Mouse (Mus musculus) lung, embryonic 15.5 days (tissue): Measurements from ENCODE around the gene Strada. TPM values are rescaled to one million over a fixed set of nuclear protein-coding genes. Genes with fewer than 3 reads are reported as not detected.

ENCODE experiments used
- ATAC-seq: fragments of 200-750 bp; cut with Nextera tagmentation; 2 replicates; pipeline ENCODE4 v1.8.0; 2017; ENCODE audit warnings: moderate number of reproducible peaks, borderline replicate concordance; ENCODE audit not compliant: low FRiP score, low TSS enrichment; ENCODE audit errors: extremely low read depth
- H3K27ac ChIP-seq: fragments of 300-500 bp; sonication (generic); 2 replicates; pipeline ENCODE4 v1.5.1; 2015; ENCODE audit warnings: moderate library complexity, mild to moderate bottlenecking, inconsistent platforms
- H3K27me3 ChIP-seq: fragments of 300-500 bp; sonication (generic); 2 replicates; pipeline ENCODE4 v1.6.1; 2015; ENCODE audit warnings: inconsistent platforms
- H3K36me3 ChIP-seq: fragments of 300-500 bp; sonication (generic); 2 replicates; pipeline ENCODE4 v1.6.1; 2015; ENCODE audit warnings: inconsistent platforms
- H3K4me1 ChIP-seq: fragments of 300-500 bp; sonication (generic); 2 replicates; pipeline ENCODE4 v1.6.1; 2015; ENCODE audit warnings: inconsistent platforms
- H3K4me2 ChIP-seq: fragments of 300-500 bp; sonication (generic); 2 replicates; pipeline ENCODE4 v1.6.1; 2015; ENCODE audit warnings: inconsistent platforms, mild to moderate bottlenecking, moderate library complexity
- H3K4me3 ChIP-seq: fragments of 300-500 bp; sonication (generic); 2 replicates; pipeline ENCODE4 v1.5.1; 2015; ENCODE audit warnings: mild to moderate bottlenecking, inconsistent platforms
- H3K9ac ChIP-seq: fragments of 300-500 bp; sonication (generic); 2 replicates; pipeline ENCODE4 v1.6.1; 2015; ENCODE audit warnings: inconsistent platforms
- H3K9me3 ChIP-seq: fragments of 300-500 bp; sonication (generic); 2 replicates; pipeline ENCODE4 v1.6.1; 2016; ENCODE audit warnings: inconsistent platforms
- WGBS: fragments of 180-500 bp; shearing (Covaris S2); methylation state at CpG from one replicate; pipeline ENCODE4 v1.1.7; 2015; 5-methylcytosine and 5-hydroxymethylcytosine counted together
- polyA plus RNA-seq: library from polyadenylated mRNA; unstranded; fragments of >200 nt; fragmentation: Nextera tagmentation; extraction: Ambion mirVana; gene quantifications from 2 replicates; pipeline ENCODE4 v1.2.1, GENCODE M21; 2015

The Strada gene
- polyA plus RNA-seq, 1 experiment from 2014 or later: 25.1 TPM

DNA sequence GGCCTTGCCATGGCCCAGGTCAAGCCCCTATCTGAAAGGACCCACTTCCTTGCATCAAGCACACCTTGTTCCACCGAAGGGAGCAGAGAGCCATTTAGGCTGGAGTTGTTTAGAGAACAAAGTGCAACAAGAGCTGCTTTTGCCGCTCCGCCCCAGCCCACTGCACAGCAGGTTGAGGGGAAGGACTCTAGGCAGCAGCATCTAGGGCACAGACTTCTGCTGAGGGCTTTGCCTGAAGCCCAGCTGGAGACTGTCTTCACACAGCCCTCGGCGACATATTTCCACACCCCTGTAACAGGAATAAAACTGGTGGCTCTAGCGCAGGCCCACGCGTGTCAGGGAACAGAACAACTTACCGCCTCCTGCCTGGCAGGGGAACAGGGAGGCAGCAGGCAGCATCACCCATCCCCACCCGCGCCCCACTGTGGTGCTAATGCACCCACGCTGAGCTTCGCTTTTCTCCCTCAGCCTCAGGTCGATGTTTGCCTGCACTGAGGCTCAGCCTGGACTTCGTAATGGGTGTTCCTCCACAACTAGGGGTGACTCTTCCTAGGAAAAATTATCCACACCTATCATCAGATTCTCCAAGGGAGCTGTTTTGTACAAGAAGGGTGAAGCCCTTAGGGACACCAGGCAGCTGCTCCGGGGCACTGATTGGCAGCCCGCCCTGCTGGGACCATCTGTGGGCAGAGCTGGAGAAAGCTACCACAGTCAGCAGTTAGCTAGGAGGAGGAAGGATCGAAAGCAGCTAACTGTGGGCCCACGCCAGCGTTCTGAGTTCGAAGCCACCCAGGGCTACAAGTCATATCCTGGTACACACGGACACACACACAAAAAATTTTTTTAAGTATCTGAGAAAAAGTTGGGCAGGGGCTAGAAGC lies 40.9 kb downstream of the Strada start, which contains the start of the genes Gm10840 and Limd2:
TSS of gene Gm10840 (plus strand) at position 10 of the 881 bp plus-strand sequence.
TSS of gene Limd2 (minus strand) at position 20 of the 881 bp plus-strand sequence.
- Histone ChIP-seq H3K9me3 (no peaks in the 10 kb centered on the region), H3K4me3 (peak within 1 kb of the TSS; percentile 94), H3K27me3 (no peaks in the 10 kb centered on the region), H3K4me1 (peaks cover 29% of the 10 kb centered on the region), H3K9ac (peak within 1 kb of the TSS; percentile 94), H3K36me3 (peaks cover 31% of the 10 kb centered on the region), H3K27ac (peak within 1 kb of the TSS; percentile 92), H3K4me2 (peak within 1 kb of the TSS; percentile 75)
- WGBS: 28% methylated on average over 22 of the region's 22 CpGs
- peak; percentile 50 for ATAC-seq

- 1% methylated on average over 66 of the region's 106 CpGs for WGBS
- peak; percentile 83 for ATAC-seq
These were observed 41.8 kb downstream of the Strada start for GRCm38 (mm10) chr11:106159921-106160840.

DNA sequence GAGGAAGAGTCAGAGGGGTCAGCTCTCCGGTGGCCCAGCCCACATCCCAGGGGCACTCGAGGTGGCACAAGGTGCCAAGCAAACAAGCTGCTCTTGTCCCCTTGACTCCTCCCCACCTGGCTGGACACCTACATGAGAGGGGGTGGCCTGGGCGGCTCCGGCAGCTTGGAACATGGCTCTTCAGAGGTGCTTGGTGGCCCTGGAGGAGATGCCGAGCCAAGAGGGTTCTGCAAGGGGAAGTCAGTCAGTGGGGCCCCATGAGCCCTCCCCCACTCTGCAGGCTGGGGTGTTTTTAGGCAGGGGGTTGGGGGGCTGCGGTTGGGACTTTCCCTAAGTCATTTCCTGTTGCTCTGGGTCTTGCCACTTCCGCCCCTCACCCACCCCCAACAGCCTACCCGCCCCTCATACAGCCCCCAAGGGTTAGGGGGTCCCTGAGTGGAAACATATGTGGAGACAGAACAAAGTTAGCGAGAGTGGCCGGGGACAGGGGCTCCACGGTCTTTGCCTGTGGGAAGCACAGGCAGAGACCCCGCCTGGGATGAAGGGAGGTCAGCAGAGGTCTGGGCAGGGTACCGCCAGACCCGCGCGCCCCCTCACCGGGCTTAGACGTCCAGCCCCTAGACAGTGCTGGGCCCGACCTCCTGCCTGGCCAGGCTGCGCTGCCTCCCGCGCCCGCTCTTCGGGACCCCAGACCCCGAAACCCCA lies 42.6 kb downstream of the Strada start:
- under 1% methylated on average over 25 of the region's 25 CpGs for WGBS
- Histone ChIP-seq H3K36me3 (peaks cover 41% of the 10 kb centered on the region), H3K27me3 (no peaks in the 10 kb centered on the region), H3K4me3 (peak overlapping the region; percentile 94), H3K27ac (peak overlapping the region; percentile 92), H3K9ac (peak overlapping the region; percentile 94), H3K4me2 (peak overlapping the region; percentile 75), H3K9me3 (no peaks in the 10 kb centered on the region), H3K4me1 (peaks cover 29% of the 10 kb centered on the region)
- ATAC-seq: peak; percentile 49

More at GRCm38 (mm10) chr11:106159921-106160840, 41.8 kb downstream of the Strada start:
- peak overlapping the region; percentile 94 for H3K4me3 ChIP-seq
- H3K9me3 ChIP-seq: no peaks in the 10 kb centered on the region
- H3K27me3 ChIP-seq: no peaks in the 10 kb centered on the region
- peak overlapping the region; percentile 75 for H3K4me2 ChIP-seq
- peak overlapping the region; percentile 92 for H3K27ac ChIP-seq
- peaks cover 33% of the 10 kb centered on the region for H3K36me3 ChIP-seq
- peaks cover 29% of the 10 kb centered on the region for H3K4me1 ChIP-seq
- peak overlapping the region; percentile 94 for H3K9ac ChIP-seq

GRCm38 (mm10) chr11:106158930-106159215 lies 43.1 kb downstream of the Strada start:
- no peaks in the 10 kb centered on the region for H3K9me3 ChIP-seq
- H3K4me1 ChIP-seq: peaks cover 27% of the 10 kb centered on the region
- peak overlapping the region; percentile 92 for H3K27ac ChIP-seq
- H3K9ac ChIP-seq: peak overlapping the region; percentile 94
- 28% methylated on average over 9 of the region's 9 CpGs for WGBS
- peak overlapping the region; percentile 94 for H3K4me3 ChIP-seq
- no peaks in the 10 kb centered on the region for H3K27me3 ChIP-seq
- peaks cover 46% of the 10 kb centered on the region for H3K36me3 ChIP-seq
- peak overlapping the region; percentile 75 for H3K4me2 ChIP-seq
- no peak; the same call in 1 of the 2 replicates for ATAC-seq

DNA sequence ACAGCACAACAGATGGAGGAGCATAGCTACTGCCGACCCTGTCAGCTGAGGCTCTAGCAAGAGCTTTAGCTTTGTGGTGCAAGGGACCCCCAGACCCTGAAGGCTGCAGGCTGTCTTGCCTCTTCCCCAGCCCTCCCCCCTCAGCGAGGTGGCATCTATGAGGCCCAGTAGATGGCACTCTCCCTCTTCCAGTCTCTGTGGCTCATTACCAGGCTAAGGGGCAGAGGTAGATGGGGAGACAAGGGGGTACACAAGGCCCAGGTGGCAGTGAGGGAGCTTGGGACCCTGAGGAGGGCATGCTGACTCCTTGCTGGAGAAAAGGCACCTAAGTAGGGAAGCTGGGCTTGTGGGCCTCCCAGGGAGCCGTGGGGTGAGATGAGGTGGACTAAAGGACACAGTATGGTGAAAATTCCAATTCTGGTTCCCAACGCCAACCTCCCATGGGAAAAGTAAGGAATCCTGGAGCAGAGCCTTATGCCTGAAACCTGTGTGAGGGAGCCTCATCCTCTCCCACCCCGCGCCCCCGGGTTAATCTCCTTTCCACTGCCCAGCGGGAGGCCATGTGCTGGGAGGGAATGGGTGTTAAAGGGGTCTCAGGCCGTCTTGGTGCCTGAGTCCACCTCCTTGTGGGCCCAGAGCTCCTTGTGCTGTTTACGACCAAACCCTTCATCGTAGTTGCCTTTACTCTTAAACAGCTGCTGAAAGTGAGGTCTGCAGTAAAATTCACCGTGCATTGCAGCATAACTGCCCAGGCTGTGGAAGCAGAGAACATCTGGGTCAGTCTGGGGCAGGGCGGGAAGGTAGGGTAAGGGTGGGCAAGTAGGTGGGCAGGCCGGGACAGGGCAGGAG lies 43.7 kb downstream of the Strada start:
- Histone ChIP-seq H3K36me3 (peaks cover 50% of the 10 kb centered on the region), H3K27ac (peak overlapping the region; percentile 92), H3K4me3 (peak overlapping the region; percentile 94), H3K4me2 (peak overlapping the region; percentile 75), H3K4me1 (peaks cover 26% of the 10 kb centered on the region), H3K27me3 (no peaks in the 10 kb centered on the region), H3K9me3 (no peaks in the 10 kb centered on the region), H3K9ac (peak overlapping the region; percentile 94)
- no peak for ATAC-seq
- WGBS: 64% methylated on average over 14 of the region's 14 CpGs

DNA sequence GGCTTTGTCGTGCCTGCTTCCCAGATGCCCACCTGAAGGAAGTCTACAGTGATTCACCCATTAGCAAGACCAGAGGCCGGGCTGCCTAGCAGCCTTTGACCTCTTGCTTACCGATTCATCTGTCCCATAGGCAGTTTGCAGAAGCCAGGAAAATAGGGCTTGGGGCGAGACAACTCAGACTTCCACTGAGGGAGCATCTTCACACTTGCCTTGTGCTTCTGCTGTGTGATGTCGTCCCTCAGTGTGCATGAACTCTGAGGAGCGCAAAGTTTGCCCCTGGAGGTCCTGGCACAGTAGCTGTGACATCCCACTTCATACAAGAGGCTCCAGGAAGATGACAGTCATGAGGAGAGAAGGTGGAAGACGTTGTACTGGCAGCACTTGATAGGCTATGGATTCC lies 44.8 kb downstream of the Strada start:
- no peaks in the 10 kb centered on the region for H3K9me3 ChIP-seq
- no peaks in the 10 kb centered on the region for H3K27me3 ChIP-seq
- no peak overlapping the region for H3K4me3 ChIP-seq
- H3K4me1 ChIP-seq: peaks cover 26% of the 10 kb centered on the region
- no peak overlapping the region for H3K4me2 ChIP-seq
- WGBS: 84% methylated on average over 7 of the region's 7 CpGs
- ATAC-seq: no peak
- H3K9ac ChIP-seq: no peak overlapping the region
- H3K36me3 ChIP-seq: peaks cover 55% of the 10 kb centered on the region
- no peak overlapping the region for H3K27ac ChIP-seq

DNA sequence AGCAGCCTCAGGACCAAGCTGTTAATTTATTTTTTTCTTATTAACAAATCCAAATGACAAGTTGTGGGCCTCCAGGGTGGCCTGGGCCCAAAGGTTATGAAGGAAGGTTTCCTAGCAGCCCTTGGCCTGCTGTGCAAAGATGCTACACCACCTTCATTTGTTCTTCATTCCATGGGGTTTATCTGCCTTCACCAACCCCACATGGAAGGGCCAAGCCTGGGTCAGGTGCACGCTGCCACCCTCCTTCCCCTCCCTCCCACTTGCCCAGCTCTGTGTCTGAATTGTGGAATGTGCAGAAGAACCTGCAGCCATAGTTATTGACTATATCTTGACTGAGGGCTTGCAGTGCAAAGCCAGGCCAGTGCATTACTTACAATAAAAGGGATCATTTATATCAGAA lies 45.7 kb downstream of the Strada start:
- no peaks in the 10 kb centered on the region for H3K9me3 ChIP-seq
- peaks cover 64% of the 10 kb centered on the region for H3K36me3 ChIP-seq
- H3K27me3 ChIP-seq: no peaks in the 10 kb centered on the region
- H3K4me3 ChIP-seq: no peak overlapping the region
- H3K27ac ChIP-seq: no peak overlapping the region
- no peak for ATAC-seq
- no peak overlapping the region for H3K4me2 ChIP-seq
- peaks cover 24% of the 10 kb centered on the region for H3K4me1 ChIP-seq
- no peak overlapping the region for H3K9ac ChIP-seq
- 59% methylated on average over 1 of the region's 1 CpGs for WGBS

GRCm38 (mm10) chr11:106155761-106156160 lies 46.2 kb downstream of the Strada start:
- Histone ChIP-seq H3K4me3 (no peak overlapping the region), H3K4me2 (no peak overlapping the region), H3K4me1 (peaks cover 19% of the 10 kb centered on the region), H3K9ac (no peak overlapping the region), H3K9me3 (no peaks in the 10 kb centered on the region), H3K27me3 (no peaks in the 10 kb centered on the region), H3K36me3 (peaks cover 69% of the 10 kb centered on the region), H3K27ac (no peak overlapping the region)
- ATAC-seq: no peak
- WGBS: 56% methylated on average over 3 of the region's 3 CpGs

DNA sequence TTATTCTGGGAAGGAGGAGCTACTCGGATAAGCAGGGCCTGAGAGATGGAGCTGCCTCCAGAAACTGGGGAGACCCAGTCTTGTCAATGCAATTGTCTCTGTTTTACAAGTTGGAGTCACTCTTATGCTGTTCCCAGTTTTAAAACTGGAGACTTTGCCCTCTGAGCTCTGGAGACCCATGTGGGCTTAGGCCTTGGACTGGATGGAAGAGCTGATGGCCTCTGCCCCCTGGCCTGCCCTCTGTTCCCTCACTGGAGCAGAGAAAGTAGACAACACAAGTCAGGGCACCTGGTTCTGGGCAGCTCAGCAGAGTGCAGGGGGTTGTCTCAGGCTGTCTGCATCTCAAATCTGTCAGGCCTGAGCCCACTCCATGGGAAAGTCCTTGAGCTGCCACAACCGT lies 47.2 kb downstream of the Strada start:
- H3K9ac ChIP-seq: no peak overlapping the region
- H3K36me3 ChIP-seq: peaks cover 79% of the 10 kb centered on the region
- H3K27ac ChIP-seq: no peak overlapping the region
- no peaks in the 10 kb centered on the region for H3K27me3 ChIP-seq
- H3K4me3 ChIP-seq: no peak overlapping the region
- no peak for ATAC-seq
- peaks cover 16% of the 10 kb centered on the region for H3K4me1 ChIP-seq
- no peaks in the 10 kb centered on the region for H3K9me3 ChIP-seq
- 59% methylated on average over 2 of the region's 2 CpGs for WGBS
- H3K4me2 ChIP-seq: no peak overlapping the region

DNA sequence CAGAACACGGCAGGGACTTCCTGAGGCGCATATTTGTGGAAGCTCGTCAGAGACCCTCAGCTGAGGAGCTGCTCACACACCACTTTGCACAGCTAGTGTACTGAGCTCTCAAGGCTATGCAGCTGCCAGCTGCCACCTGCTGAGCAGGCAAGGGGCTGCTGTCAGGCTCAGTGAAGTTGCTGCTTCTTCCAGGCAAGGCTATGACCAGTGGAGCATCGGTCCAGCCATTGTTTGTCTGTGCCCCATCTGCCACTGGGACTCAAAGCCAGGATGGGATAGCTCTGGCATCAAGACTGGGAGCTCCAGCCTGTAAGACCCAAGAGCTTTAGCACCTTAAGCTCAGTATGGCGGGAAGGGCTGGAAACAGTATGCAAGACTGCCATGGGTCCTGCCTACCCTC lies 47.9 kb downstream of the Strada start:
- no peak for ATAC-seq
- no peak overlapping the region for H3K9ac ChIP-seq
- no peak overlapping the region for H3K4me3 ChIP-seq
- H3K27me3 ChIP-seq: no peaks in the 10 kb centered on the region
- 63% methylated on average over 5 of the region's 5 CpGs for WGBS
- no peaks in the 10 kb centered on the region for H3K9me3 ChIP-seq
- peaks cover 85% of the 10 kb centered on the region for H3K36me3 ChIP-seq
- no peak overlapping the region for H3K27ac ChIP-seq
- no peak overlapping the region for H3K4me2 ChIP-seq
- H3K4me1 ChIP-seq: peaks cover 14% of the 10 kb centered on the region

GRCm38 (mm10) chr11:106152132-106152531 lies 49.8 kb downstream of the Strada start:
- Histone ChIP-seq H3K9me3 (no peaks in the 10 kb centered on the region), H3K27me3 (no peaks in the 10 kb centered on the region), H3K4me1 (no peaks in the 10 kb centered on the region), H3K4me2 (no peak overlapping the region), H3K27ac (no peak overlapping the region), H3K4me3 (no peak overlapping the region), H3K9ac (no peak overlapping the region), H3K36me3 (peaks cover 83% of the 10 kb centered on the region)
- 76% methylated on average over 8 of the region's 8 CpGs for WGBS
- ATAC-seq: no peak
